Mouse (Mus musculus): ENCODE data around the gene Pde4b.

- TF ChIP-seq CTCF (IDR thresholded peaks at IDR 0.05; ENCODE audit: low read depth, low read length) = no peak
- TF ChIP-seq GATA2 (IDR thresholded peaks at IDR 0.05; ENCODE audit: borderline replicate concordance, low read depth, low read length) = no peak
- TF ChIP-seq GATA1 (IDR thresholded peaks at IDR 0.05; ENCODE audit: borderline replicate concordance, low read length) = no peak
Observed at GRCm38 (mm10) chr4:102534049-102534730, 446.8 kb downstream of the Pde4b start.
